Mouse (Mus musculus) CH12.LX (cell line): ENCODE measurements around the gene Pfkfb4. TPM values are rescaled to one million over a fixed set of nuclear protein-coding genes. Genes with fewer than 3 reads are reported as not detected.

Experiments used
- DNase-seq: peaks from one replicate; pipeline ENCODE4 v3.0.0-alpha.2; 2013; ENCODE audit errors: extremely low read depth
- H3K27ac ChIP-seq: 2 replicates; pipeline ENCODE4 v1.5.1; 2012; ENCODE audit warnings: low read depth, mild to moderate bottlenecking, control low read depth, moderate library complexity; ENCODE audit not compliant: insufficient read depth
- H3K27me3 ChIP-seq: replicated peaks from 2 replicates; pipeline ENCODE3; 2012; ENCODE audit warnings: inconsistent platforms
- H3K36me3 ChIP-seq, 2 experiments: replicated peaks in 1 of 2; 2 replicates each; pipeline versions ENCODE3 to v1.6.1; 2012; ENCODE audit warnings: inconsistent platforms in 1 of 2, low read length in 1 of 2, mild to moderate bottlenecking in 1 of 2, mixed read lengths in 1 of 2, moderate library complexity in 1 of 2; ENCODE audit not compliant: control insufficient read depth in 1 of 2, insufficient read depth in 1 of 2
- H3K4me1 ChIP-seq, 2 experiments: 2 replicates each; pipeline ENCODE4 v1.6.1; 2012; ENCODE audit warnings: inconsistent platforms in 1 of 2, moderate library complexity in 1 of 2; ENCODE audit not compliant: insufficient read depth in 2 of 2, control insufficient read depth in 1 of 2
- H3K4me2 ChIP-seq: 2 replicates; pipeline ENCODE4 v1.6.1; 2012; ENCODE audit warnings: low read depth, mild to moderate bottlenecking, control low read depth; ENCODE audit not compliant: poor library complexity, insufficient read depth, severe bottlenecking
- H3K4me3 ChIP-seq, 3 experiments: fragments of 150-350 bp in 1 of 3; sonication (generic) in 1 of 3; replicated peaks in 1 of 3; 2 replicates each; pipeline versions ENCODE3 to v1.5.1; 2011 to 2012; ENCODE audit warnings: low read depth in 2 of 3, low read length in 2 of 3, mild to moderate bottlenecking in 2 of 3, moderate library complexity in 2 of 3, control low read depth in 1 of 3, improper control_type of control experiment in 1 of 3, inconsistent platforms in 1 of 3, mixed read lengths in 1 of 3; ENCODE audit not compliant: poor library complexity in 1 of 3
- H3K79me2 ChIP-seq: replicated peaks from 2 replicates; pipeline ENCODE4 v1.6.1; 2012; ENCODE audit warnings: mild to moderate bottlenecking, moderate library complexity; ENCODE audit not compliant: control insufficient read depth, poor library complexity, insufficient read depth, severe bottlenecking; ENCODE audit errors: extremely low read depth
- H3K9ac ChIP-seq: 2 replicates; pipeline ENCODE4 v1.6.1; 2012; ENCODE audit warnings: low read depth, mild to moderate bottlenecking, control low read depth, moderate library complexity; ENCODE audit not compliant: insufficient read depth
- H3K9me3 ChIP-seq: replicated peaks from 2 replicates; pipeline ENCODE3; 2012; ENCODE audit warnings: low read length, inconsistent platforms, mixed read lengths
- CHD1 ChIP-seq: IDR thresholded peaks from 2 replicates; pipeline ENCODE4 v1.6.1; 2012; ENCODE audit warnings: low read depth, low read length, improper control_type of control experiment, inconsistent platforms
- CTCF ChIP-seq, 2 experiments: IDR thresholded peaks in 1 of 2; conservative IDR thresholded peaks in 1 of 2; 2 replicates each; pipeline ENCODE4 v1.5.1; 2011 to 2012; ENCODE audit warnings: low read depth in 2 of 2, low read length in 2 of 2, improper control_type of control experiment in 1 of 2, inconsistent platforms in 1 of 2, mild to moderate bottlenecking in 1 of 2, moderate library complexity in 1 of 2
- E2F4 ChIP-seq: IDR thresholded peaks from 2 replicates; pipeline ENCODE4 v1.6.1; 2011; ENCODE audit warnings: low read depth, low read length, improper control_type of control experiment; ENCODE audit not compliant: insufficient replicate concordance
- ELF1 ChIP-seq: IDR thresholded peaks from 2 replicates; pipeline ENCODE4 v1.6.1; 2014; ENCODE audit warnings: low read depth, mild to moderate bottlenecking, inconsistent platforms, low read length, improper control_type of control experiment
- EP300 ChIP-seq: IDR thresholded peaks from 2 replicates; pipeline ENCODE4 v1.6.1; 2011; ENCODE audit warnings: low read length, improper control_type of control experiment
- GABPA ChIP-seq: IDR thresholded peaks from 2 replicates; pipeline ENCODE4 v1.6.1; 2012; ENCODE audit warnings: low read depth, low read length, improper control_type of control experiment, inconsistent platforms; ENCODE audit not compliant: insufficient replicate concordance
- HCFC1 ChIP-seq: IDR thresholded peaks from 2 replicates; pipeline ENCODE4 v1.6.1; 2012; ENCODE audit warnings: low read depth, mild to moderate bottlenecking, inconsistent platforms, low read length, improper control_type of control experiment
- JUN ChIP-seq: IDR thresholded peaks from 2 replicates; pipeline ENCODE4 v1.6.1; 2011; ENCODE audit warnings: low read depth, mild to moderate bottlenecking, low read length, improper control_type of control experiment, moderate library complexity; ENCODE audit not compliant: insufficient read depth
- KAT2A ChIP-seq: IDR thresholded peaks from 2 replicates; pipeline ENCODE4 v1.6.1; 2012; ENCODE audit warnings: low read length, improper control_type of control experiment, inconsistent platforms; ENCODE audit not compliant: insufficient replicate concordance
- MAFK ChIP-seq: IDR thresholded peaks from 2 replicates; pipeline ENCODE4 v1.6.1; 2011; ENCODE audit warnings: low read length, improper control_type of control experiment; ENCODE audit not compliant: insufficient replicate concordance
- MAX ChIP-seq: IDR thresholded peaks from 2 replicates; pipeline ENCODE4 v1.6.1; 2011; ENCODE audit warnings: low read length, improper control_type of control experiment
- MAZ ChIP-seq: IDR thresholded peaks from 2 replicates; pipeline ENCODE4 v1.6.1; 2012; ENCODE audit warnings: low read depth, mild to moderate bottlenecking, inconsistent platforms, low read length, improper control_type of control experiment, moderate library complexity
- MEF2A ChIP-seq: IDR thresholded peaks from 2 replicates; pipeline ENCODE4 v1.6.1; 2014; ENCODE audit warnings: low read depth, mild to moderate bottlenecking, inconsistent platforms, low read length, improper control_type of control experiment, borderline replicate concordance
- MXI1 ChIP-seq: IDR thresholded peaks from 2 replicates; pipeline ENCODE4 v1.6.1; 2011; ENCODE audit warnings: mild to moderate bottlenecking, low read depth, low read length, improper control_type of control experiment
- MYC ChIP-seq: IDR thresholded peaks from 2 replicates; pipeline ENCODE4 v1.6.1; 2011; ENCODE audit warnings: low read depth, mild to moderate bottlenecking, improper control_type of control experiment, low read length
- NRF1 ChIP-seq: IDR thresholded peaks from 2 replicates; pipeline ENCODE4 v1.6.1; 2014; ENCODE audit warnings: low read depth, mild to moderate bottlenecking, inconsistent platforms, low read length, improper control_type of control experiment, moderate library complexity
- POLR2AphosphoS2 ChIP-seq: IDR thresholded peaks from 2 replicates; pipeline ENCODE4 v1.6.1; 2011; ENCODE audit warnings: low read depth, low read length, improper control_type of control experiment
- RCOR1 ChIP-seq: conservative IDR thresholded peaks from 2 replicates; pipeline ENCODE4 v1.6.1; 2012; ENCODE audit warnings: low read depth, mild to moderate bottlenecking, inconsistent platforms, low read length, improper control_type of control experiment
- SIN3A ChIP-seq: IDR thresholded peaks from 2 replicates; pipeline ENCODE4 v1.6.1; 2012; ENCODE audit warnings: low read length, improper control_type of control experiment, inconsistent platforms
- TCF12 ChIP-seq: IDR thresholded peaks from 2 replicates; pipeline ENCODE4 v1.6.1; 2014; ENCODE audit warnings: low read depth, mild to moderate bottlenecking, inconsistent platforms, low read length, improper control_type of control experiment
- ZC3H11A ChIP-seq: IDR thresholded peaks from 2 replicates; pipeline ENCODE4 v1.6.1; 2012; ENCODE audit warnings: low read depth, mild to moderate bottlenecking, inconsistent platforms, low read length, improper control_type of control experiment
- ZKSCAN1 ChIP-seq: IDR thresholded peaks from 2 replicates; pipeline ENCODE4 v1.6.1; 2012; ENCODE audit warnings: low read depth, inconsistent platforms, low read length, improper control_type of control experiment, borderline replicate concordance
- ZMIZ1 ChIP-seq: IDR thresholded peaks from 2 replicates; pipeline ENCODE4 v1.6.1; 2012; ENCODE audit warnings: low read depth, mild to moderate bottlenecking, inconsistent platforms, low read length, improper control_type of control experiment
- ZNF384 ChIP-seq: IDR thresholded peaks from 2 replicates; pipeline ENCODE4 v1.6.1; 2012; ENCODE audit warnings: low read depth, low read length, improper control_type of control experiment, inconsistent platforms
- dilution Hi-C: fragments of 300-500 bp; cut with MboI; formaldehyde crosslinking; loops from 2 replicates; pipeline ENCODE4 v1.14.3; 2020; ENCODE audit warnings: low sequenced_read_pairs; ENCODE audit not compliant: extremely low pct_unique_long_range_greater_than_20kb, extremely low pct_ligation_motif_present
- in situ Hi-C: fragments of 300-500 bp; cut with MboI; formaldehyde crosslinking; loops from 3 replicates; pipeline ENCODE4 v1.14.3; 2019; ENCODE audit warnings: low sequenced_read_pairs, low pct_ligation_motif_present, low pct_unique_long_range_greater_than_20kb, mixed read lengths
- polyA plus RNA-seq: library from polyadenylated mRNA; unstranded; fragments of >175 nt; gene quantifications from 2 replicates; pipeline ENCODE4 v1.2.1, GENCODE M21; 2012; ENCODE audit warnings: low read depth; ENCODE audit not compliant: insufficient read length
- total RNA-seq, 2 experiments: library from RNA; depleted of rRNA; stranded (reverse); fragments of 300-350 nt in 1 of 2; fragments of >200 nt in 1 of 2; gene quantifications; 2 replicates each; pipeline ENCODE4 v1.2.3; 2012 to 2014

Pfkfb4 gene
- total and polyA plus RNA-seq, 3 experiments: 5.1 to 6.7 (median 5.9) TPM

DNA sequence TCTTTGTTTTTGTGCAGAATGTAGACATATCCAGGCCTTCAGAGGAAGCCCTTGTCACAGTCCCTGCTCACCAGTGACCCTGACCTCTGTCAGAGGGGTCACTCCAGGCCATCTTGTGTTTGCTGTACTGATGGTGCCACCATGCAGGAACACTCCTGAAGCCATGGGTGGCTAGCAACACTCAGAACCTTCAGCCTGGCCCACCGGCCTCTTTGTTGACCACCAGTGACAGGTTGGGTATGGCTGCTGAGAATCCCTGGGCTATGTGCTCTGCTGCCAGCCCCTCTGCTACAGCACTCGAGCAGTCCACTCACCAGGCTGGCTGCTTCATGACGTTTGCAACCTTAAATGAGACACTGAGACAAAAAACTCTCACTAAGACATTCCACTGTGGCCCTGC, 38.7 kb downstream of the Pfkfb4 start:
- Histone ChIP-seq H3K9me3 (no peaks in the 10 kb centered on the region), H3K4me2 (no peak overlapping the region), H3K79me2 (no peaks in the 10 kb centered on the region), H3K36me3 (peaks cover 0 to 46% of the 10 kb centered on the region in 2 experiments), H3K27me3 (no peaks in the 10 kb centered on the region), H3K27ac (no peak overlapping the region), H3K4me1 (no peaks in the 10 kb centered on the region), H3K9ac (no peak overlapping the region), H3K4me3 (no peak overlapping the region)
- no peak for DNase-seq
- TF ChIP-seq KAT2A: no peak
- no peak for TF ChIP-seq JUN
- no peak for TF ChIP-seq MAX
- no peak for TF ChIP-seq MAFK
- no peak for TF ChIP-seq ZC3H11A
- TF ChIP-seq CHD1: no peak
- TF ChIP-seq POLR2AphosphoS2: no peak
- TF ChIP-seq ZNF384: no peak
- TF ChIP-seq MEF2A: no peak
- no peak for TF ChIP-seq HCFC1
- TF ChIP-seq GABPA: no peak
- TF ChIP-seq ZMIZ1: no peak
- no peak for TF ChIP-seq SIN3A
- no peak for TF ChIP-seq NRF1
- no peak for TF ChIP-seq EP300
- TF ChIP-seq MXI1: no peak
- no peak for TF ChIP-seq MAZ
- TF ChIP-seq ELF1: no peak
- no peak for TF ChIP-seq TCF12
- in situ Hi-C loops (no loop called here), dilution Hi-C loops (no loop called here)

- H3K27ac ChIP-seq: no peak overlapping the region
- no peak overlapping the region for H3K4me3 ChIP-seq
- dilution Hi-C loops (no loop called here), in situ Hi-C loops (no loop called here)
- H3K36me3 ChIP-seq: peaks cover 0 to 39% of the 10 kb centered on the region in 2 experiments
- no peaks in the 10 kb centered on the region for H3K4me1 ChIP-seq
- H3K9ac ChIP-seq: no peak overlapping the region
- DNase-seq: no peak
- no peak overlapping the region for H3K4me2 ChIP-seq
- no peak for TF ChIP-seq ZMIZ1
- no peak for TF ChIP-seq MAZ
- no peak for TF ChIP-seq RCOR1
- TF ChIP-seq SIN3A: no peak
- no peak for TF ChIP-seq MAFK
- no peak for TF ChIP-seq E2F4
- no peak for TF ChIP-seq ZKSCAN1
- TF ChIP-seq JUN: no peak
- TF ChIP-seq CTCF (conservative IDR thresholded peaks at IDR 0.05 in 1 of 2, IDR thresholded peaks at IDR 0.05 in 1 of 2; ENCODE audit: low read depth in 2 of 2, low read length in 2 of 2): no peak
- TF ChIP-seq MYC: no peak
- no peak for TF ChIP-seq ZNF384
- no peaks in the 10 kb centered on the region for H3K79me2 ChIP-seq
- H3K27me3 ChIP-seq: no peaks in the 10 kb centered on the region
- H3K9me3 ChIP-seq: no peaks in the 10 kb centered on the region
Observed at GRCm38 (mm10) chr9:109031001-109031400, 39.4 kb downstream of the Pfkfb4 start.
